Mouse (Mus musculus): ENCODE data around the gene Mecom.

Gene Mecom

DNA sequence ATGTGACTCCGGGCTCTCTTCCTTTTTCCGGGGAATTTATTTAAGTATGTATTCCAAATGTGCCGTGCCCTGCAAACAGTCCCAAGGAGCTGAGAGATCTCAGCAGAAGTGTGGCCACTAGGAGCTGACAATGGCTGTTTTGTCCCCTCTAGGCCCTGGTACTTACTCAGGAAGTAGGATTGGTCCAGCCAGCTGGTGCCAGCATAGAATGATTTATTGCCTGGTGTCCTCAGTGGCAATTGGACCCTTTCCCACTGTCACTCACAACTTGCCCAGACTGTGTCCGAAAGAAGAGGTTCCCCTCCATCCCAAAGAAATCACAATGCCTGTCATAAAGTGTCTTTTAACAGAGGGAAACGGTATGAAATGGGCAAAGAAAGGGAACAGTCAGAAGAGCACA lies 340.4 kb downstream of the Mecom start:
- DNase-seq (ENCODE audit: low spot score in 2 of 2) = no peak

DNA sequence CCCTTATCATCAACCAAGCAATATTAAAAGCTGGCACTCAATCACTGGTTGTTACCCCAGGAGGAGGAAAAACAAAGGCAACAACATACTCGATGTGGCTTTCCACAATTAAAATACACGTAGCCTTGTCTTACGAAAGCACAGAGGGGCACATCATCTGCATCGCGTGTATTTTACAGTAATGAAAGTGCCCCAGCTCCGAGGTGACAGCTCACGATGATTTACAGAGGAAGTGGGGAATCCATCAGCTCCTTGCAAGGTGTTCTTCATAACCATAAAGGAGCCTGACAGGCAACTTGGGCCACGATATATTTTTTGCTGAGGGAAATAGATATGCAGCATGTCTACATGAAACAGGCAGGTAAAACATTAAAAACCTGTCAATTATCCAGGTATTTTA lies 341.7 kb downstream of the Mecom start:
- DNase-seq (ENCODE audit: low spot score in 2 of 2) = no peak

DNA sequence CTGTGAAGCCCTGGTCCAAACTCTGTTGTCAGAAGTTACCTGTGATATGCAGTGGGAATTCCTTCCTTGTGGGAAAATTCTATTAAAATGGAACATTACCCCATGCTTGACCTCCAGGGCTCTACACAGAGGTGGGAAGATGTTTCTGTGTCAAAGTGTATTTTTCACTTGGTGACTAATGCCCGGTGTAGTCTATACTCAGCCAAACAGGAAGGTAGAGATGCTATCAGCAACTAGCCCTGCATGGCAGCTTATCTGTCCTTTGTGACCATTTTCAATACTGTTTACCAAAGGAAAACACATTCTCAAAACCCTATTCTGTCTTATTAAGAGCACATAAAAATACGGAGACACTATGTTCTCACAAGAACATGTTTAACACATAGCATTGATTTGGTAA lies 344.0 kb downstream of the Mecom start:
- DNase-seq (ENCODE audit: low spot score in 2 of 2) = no peak

DNA sequence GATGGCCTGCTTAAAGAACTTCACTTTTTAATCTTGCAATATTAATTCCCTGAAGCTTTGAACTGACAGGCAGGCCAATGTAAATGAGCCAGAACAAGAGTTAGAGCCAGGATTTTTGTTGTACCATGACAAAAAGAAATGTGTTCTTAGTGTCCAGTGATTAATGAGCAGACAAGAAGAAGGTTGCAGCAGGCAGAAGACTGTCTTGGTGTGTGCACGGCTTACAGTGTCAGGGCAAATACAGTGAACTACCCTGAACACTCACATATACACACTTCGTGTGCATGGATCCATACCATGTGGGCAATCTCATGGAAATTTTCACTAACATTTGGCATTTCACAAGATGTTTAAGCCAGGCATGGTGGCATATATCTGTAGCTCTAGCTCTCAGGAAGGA lies 349.0 kb downstream of the Mecom start:
- DNase-seq (ENCODE audit: low spot score in 2 of 2) = no peak

DNA sequence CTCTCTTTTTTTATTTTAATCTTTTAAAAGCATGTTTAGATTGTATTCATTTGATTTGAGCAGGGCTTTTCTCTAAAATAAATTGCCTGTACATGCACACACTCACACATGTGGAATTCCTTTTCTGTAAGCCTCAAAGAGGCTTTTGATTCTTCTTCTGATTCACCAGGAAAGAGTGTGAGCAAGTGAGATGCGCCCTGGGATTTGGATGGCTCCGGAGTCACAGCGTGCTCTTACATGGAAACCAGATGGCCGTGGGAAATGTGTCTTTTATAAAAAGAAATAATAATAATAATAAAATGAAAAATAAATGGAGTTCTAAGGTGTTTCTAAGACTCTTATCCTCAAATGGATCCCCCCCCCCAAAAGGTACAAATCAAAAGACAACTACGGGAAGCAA lies 349.6 kb downstream of the Mecom start:
- no peak for DNase-seq (ENCODE audit: low spot score in 2 of 2)

DNA sequence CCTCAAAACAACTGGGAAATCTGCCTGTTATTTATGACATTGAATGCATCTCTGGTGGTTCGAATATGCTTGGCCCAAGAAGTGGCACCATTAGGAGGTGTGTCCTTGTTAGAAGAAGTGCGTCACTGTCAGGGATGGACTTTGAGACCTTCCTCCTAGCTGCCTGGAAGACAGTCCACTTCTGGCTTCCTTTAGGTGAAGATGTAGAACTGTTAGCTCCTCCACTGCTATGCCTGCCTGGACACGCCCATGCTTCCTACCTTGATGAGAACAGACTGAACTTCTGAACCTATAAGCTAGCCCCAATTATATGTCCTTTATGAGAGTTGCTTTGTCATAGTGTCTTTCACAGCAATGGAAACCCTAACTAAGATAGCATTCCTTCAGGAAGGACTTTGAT lies 352.6 kb downstream of the Mecom start:
- no peak for DNase-seq (ENCODE audit: low spot score in 2 of 2)

DNA sequence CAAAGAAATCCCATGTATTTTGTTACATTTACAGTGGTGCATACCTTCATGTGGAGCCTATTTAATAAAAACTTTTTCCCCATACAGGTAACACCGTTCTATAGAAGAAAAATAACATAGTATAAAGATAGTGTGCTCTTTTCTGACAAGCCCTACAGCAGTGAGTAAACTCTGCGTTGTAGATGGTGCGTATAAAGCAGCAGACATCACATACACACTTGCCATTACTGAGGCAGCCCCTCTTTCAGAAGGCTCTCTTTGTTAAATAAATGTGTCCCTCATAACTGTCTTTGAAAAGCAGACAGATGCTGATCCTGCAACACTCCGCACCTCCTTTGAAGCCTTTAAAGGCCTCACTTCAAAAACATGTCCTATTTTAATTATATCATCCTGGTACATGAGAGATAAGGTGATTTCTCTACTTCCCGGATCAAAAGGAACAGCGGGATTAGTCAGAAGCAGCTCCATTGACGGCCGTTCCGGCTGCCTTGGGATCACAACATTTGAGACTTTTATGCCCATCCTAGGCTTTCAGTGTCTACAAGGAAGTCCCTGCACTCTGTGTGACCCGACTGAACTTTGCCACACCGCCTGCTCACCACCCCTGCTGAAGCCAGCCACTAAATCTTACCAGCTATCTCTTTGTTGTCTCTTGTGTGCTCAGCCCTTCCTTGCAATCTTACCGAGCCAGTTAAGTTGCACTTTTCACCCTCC lies 355.4 kb downstream of the Mecom start:
- no peak for DNase-seq (ENCODE audit: low spot score in 2 of 2)

DNA sequence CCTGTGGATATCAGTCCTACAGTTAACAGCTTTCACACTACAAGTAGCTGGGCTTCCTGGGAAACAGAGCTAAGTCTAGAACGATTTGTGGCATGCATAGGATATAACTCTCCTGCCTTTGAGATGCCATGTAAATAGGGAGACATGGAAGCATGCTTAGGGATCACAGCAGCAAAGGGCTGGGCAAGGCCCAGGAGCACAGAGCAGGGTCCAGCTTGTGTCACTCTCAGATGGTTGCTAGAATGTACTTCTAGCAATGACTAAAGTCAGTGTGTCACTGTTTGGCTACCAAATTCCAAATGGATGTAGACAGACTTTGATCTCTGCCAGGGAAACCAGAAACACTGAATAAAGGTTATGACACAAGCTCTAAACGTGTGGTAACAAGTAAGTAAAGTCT lies 358.5 kb downstream of the Mecom start:
- DNase-seq (ENCODE audit: low spot score in 2 of 2) = no peak

DNA sequence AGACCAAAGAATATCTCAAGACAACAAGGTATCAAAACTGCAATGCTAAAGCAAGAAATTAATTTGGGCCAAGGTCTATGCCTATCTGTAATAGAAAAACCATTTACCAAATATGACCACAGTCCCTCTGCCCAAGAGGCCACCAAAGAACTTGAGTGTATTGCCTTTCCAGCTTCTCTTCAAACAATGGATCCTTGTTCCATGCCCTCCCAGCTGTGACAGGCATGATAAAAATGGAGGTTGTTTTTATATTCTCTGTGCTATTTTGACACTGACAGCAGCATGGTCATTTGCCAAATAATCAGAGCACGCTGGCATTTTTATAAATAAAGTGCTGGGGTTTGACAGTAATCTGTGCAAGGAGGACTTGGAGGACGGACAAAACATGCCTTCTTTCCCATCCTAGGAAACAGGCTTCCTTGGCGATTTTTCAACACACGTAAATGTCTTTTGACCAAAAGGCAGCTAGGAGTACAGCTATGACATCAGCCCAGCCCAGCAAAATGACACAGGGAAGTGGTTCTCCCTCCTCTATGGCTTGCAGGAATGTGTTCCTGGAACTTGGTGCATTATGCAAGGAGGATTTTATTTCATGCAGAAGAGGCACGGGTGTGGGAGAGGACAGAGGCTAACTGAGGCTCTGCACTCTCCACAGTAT lies 359.9 kb downstream of the Mecom start:
- DNase-seq (ENCODE audit: low spot score in 2 of 2) = no peak

DNA sequence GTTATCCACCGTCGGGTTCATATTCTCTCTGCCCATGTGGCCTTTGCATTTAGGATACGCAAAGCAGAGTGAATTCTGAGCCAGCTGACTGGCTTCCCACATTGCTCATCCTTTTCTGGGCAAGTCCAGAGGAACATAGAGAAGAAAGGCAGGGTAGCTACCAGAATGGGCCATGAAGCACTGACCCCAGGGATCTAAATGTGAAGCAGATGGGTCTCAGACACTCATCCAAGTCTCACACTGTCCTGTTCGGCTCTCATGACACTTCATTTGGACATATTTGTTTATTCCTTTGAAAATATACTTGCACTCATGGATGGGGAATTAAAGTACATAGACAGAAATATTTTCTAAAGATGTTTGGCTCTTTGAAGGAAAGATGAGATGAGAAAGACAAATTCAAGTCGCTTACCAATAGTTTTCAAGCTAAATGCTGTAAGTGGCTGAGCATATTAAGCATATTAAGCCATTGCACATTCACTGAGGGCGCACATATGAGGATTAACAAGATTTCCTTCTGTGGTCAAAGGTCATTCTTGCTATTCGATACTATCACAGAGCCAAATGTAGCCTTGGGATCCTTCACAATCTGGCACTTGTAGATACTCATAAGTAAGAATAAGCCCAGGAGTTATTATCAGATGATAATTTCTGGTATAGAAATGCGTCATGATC lies 365.9 kb downstream of the Mecom start:
- DNase-seq (ENCODE audit: low spot score in 2 of 2) = no peak

DNA sequence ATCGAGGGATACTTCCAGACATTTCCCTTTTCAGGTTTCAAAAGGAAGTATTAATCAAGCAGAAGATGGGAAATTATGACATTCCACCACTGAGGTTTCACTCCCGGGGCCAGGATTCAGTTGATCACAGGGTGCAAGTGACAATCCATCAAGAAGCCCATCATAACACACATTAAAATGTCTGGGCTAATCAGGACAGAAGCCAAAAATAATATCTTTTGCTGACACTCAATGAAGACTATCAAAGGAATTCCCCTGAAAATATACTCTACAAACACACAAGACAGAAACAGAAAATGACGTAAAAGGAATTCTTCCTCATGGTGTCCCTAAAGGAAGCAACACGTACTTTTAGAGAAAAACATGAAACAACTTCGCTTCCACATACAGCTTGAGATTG lies 371.2 kb downstream of the Mecom start:
- DNase-seq (ENCODE audit: low spot score in 2 of 2) = no peak

DNA sequence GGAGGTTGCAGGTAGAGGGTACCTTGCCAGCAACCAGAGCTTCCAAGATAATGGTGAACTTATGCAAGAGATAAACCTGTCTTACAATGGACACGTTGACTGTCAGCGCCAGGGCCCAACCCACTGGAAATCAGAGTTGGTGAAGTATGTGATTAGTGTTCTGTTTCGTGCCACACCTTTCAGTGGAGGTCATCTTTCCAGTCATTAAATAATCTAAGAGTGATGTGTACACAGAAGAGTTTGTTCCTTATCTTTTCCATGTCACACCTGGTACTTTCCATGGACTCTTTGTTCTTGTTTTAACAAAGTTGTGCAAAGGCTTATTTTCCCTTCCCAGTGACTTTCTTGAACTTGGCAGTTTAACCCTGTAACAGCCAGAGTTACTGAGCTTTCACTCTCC lies 374.0 kb downstream of the Mecom start:
- DNase-seq (ENCODE audit: low spot score in 2 of 2) = no peak

DNA sequence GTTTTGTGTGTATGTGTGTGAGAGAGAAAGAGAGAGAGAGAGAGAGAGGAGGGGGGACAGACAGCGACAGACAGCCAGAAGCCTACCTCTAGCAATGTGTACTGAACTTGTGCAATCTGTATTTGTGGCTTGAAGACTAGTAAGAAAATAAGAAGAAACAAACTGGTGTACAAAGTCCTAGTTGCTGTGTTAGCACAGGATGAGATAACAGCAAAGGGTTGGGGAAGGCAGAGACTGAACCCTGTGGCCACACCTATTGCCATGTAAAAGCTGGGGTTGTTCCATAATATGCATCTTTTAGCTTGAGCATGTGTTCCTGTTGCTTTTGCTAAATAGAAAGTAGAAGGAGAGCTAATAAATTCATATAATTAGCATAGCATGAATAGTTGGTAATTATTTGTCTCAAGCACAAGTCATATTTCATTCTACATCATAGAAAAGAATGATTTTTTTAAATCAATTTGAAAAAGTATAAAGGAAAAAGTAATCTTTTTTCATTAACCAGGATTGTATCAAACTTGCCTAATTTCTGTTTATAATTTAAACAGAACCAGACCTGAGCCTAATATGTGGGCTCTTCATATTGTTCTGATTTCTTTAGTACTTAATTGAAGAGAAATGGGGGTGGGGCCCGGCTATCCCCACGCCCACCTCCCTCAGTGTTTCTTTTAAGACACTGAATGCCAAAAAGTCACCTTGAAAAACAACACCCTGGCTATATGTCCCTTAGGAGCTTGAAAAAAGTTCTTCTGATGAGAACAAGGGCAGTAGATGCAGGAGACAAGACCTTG lies 379.2 kb downstream of the Mecom start:
- DNase-seq (ENCODE audit: low spot score in 2 of 2) = no peak

DNA sequence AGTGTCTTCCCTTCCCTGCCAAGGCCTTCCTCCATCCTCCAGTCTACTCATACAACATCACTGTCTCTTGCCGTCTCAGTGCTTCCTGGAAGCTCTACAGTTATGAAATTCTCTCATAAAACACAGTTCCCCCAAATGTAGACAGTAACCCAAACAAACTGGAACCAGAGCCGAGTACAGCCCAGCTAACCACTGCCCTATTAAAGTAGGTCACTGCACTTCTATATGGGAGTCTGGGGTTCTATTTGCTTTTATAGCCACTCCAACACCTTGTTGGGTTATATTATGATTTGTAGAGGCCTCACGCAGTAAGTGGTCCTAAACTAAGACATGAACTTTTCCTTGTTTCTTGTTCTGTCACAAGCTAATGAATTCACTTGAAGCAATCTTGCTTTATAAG lies 380.8 kb downstream of the Mecom start:
- no peak for DNase-seq (ENCODE audit: low spot score in 2 of 2)

DNA sequence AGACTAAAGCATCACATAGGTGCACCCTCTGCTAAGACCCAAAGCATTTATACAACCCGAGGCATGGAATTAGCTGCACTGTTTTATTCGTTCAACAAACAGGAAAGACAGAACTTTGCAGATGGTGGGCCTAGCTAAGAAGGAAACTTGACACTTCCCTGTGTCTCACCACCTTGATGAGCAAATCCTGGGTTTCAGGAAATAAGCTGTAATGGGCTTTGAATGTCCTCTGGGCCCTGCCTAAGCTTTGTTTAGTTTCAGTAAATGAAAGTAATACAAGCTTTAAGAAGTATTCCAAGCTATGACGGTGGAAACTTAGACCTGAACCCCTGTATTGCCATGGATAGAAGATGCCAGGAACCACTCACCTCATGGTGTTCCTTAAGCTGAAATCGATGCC lies 383.0 kb downstream of the Mecom start:
- DNase-seq (ENCODE audit: low spot score in 2 of 2) = no peak

DNA sequence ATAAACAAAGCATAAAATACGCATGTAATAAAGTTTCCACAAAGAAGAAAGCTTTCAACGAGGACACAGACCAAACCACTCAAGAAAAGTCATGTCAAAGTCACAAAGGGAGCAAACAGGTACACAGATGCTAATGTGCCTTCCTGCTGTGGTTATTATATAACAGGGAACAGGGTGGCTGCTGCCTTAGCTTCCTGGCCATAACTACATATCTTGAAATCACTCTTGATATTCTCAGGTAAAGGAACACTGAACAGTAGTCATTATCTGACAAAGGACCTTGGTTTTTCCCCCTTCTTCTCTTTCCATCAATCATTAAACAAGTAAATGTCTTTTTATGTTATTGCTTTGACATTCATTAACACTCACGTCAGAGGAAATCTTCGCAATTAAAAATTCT lies 384.4 kb downstream of the Mecom start:
- DNase-seq (ENCODE audit: low spot score in 2 of 2) = no peak

DNA sequence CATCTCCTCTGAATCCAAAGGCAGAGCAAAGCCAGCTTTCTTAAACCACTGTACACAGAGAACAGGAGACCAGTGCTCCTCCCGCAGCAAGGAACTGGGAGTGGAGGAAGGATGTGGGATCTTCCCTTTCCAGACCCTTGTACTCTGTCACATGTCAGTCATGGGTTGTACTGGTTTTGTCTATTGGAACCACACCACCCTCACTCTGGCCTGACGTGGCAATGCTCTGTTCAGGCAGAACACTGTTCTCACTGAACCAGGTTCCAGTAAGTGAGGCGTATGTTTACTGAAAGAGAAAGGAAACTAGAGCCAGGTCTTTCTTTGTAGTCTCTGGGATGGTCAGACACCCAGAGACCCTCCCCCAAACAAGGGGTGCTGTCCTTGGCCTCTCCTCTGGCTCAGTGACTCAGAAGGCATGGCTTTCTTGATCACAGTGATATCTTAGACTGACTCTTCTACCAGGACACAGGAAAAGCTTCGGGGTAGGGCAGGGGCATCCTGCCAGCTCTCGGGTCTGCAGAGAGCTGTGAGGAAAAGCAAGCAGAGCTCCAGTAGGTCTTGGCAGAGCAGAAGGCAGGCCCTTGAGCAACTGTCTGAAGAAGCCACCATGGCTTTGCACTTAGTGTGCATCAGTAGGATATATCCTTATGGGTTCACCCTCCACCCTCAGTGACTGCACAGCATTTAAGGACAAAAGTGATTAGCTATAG lies 386.7 kb downstream of the Mecom start:
- no peak for DNase-seq (ENCODE audit: low spot score in 2 of 2)

DNA sequence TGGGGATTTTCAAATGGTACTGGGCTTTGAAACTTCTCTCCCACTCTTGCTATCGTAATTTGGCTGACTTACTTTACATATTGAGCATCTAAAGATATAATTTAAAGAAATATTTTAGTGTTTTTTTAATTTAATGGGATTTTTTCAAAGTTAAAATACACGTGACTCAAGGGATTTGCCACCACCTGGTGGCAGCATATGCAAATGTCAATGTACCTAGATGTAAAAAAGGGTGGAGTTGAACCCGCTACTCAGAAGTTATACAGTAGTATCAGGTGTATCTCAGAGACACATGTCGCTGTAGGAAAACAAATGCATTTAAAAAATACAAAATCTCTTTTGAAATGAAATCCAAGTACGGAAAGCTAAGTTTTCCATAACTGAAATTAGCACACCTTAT lies 387.5 kb downstream of the Mecom start:
- no peak for DNase-seq (ENCODE audit: low spot score in 2 of 2)

DNA sequence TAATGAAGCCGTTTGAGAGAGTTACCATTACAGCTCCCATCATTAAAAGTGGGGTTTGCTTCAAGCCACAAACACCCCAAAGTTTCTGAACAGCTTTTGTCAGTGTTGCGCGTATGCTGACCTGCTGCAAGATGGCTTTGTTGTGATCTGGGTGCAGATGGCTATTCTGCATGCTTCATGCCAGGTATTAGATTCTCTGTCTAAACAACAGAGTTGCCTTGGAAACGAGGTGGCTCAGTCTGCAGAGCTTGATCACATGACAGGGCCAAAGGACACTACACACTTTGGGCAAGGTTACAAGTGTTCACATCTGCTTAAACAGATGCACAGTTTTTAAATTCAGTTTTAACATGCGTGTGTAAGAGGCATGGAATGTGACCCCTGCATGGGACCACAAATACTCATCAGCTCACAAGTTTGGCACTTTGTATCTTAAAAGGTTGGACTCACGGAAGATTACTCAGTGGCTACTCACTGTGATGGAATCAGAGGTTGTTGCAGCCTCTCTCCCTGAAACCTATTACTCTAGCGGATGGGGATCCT lies 390.6 kb downstream of the Mecom start:
- no peak for DNase-seq (ENCODE audit: low spot score in 2 of 2)

DNA sequence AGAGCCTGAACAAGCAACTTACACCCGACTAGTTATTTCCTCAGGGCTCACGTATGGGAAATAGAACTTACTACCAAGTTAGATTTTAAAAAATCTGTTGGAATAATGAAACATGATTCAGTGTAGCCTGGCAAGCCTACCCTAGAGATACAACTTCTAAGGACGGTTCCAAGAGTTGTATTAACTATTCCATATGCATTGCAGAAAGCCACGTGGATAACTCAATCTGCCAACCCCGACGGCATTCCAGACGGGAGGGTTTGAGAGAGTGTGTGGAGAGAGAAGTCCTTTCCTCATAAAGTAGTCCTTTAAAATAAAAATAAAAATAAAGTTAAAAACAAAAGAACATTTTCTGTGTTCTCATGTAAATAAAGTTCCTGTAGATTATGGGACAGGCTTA lies 393.4 kb downstream of the Mecom start:
- DNase-seq (ENCODE audit: low spot score in 2 of 2) = no peak

DNA sequence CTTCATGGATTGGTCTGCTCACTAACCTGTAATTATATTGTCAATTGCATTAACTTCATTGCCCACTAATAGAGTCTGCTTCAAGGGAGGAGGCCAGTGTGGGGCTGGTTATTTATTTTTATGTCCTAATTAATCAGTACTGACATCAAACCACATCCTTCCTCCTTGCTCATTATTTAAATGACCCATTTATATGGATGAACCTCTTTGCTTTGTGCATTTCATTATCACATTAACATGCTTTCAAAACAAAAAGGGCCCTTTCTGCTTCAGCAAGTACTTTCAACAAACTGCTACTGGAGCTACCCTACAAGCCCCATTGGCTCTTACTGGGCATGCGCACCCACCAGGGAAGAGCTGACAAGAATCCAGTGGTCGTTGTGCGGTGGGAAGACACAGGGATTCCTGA lies 393.9 kb downstream of the Mecom start:
- DNase-seq (ENCODE audit: low spot score in 2 of 2) = no peak

DNA sequence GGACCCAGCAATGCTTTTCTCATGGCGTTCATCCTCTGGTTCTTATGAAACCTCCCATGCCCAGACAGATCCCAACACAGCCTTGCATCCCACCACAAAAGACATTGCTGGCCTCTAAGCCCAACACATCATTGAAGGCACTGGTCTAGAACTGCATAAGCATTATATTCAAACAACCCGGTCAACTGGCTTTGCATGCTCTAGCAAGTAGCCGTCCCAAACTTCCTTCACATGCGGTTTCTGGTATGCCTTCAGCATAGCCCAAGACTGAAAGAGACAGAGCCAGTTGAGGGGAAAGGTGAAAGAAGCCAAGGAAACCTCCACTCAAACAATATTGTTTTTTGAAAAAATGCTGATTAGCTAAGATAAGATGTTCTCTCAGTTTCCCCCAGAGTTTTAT lies 397.7 kb downstream of the Mecom start:
- no peak for DNase-seq (ENCODE audit: low spot score in 2 of 2)
